Mouse (Mus musculus) liver, embryonic 14.5 days (tissue): ENCODE data around the gene Tnrc18. TPM values are rescaled to one million over a fixed set of nuclear protein-coding genes. Genes with fewer than 3 reads are reported as not detected.

ENCODE experiments used
- ATAC-seq: fragments of 200-750 bp; cut with Nextera tagmentation; 2 replicates; pipeline ENCODE4 v1.8.0; 2017; ENCODE audit warnings: moderate number of reproducible peaks, mild to moderate bottlenecking, moderate library complexity; ENCODE audit not compliant: insufficient read depth
- DNase-seq, 3 experiments: peaks; one replicate each; pipeline ENCODE4 v3.0.0-alpha.2; 2012 to 2013; ENCODE audit warnings: low read depth in 3 of 3, low spot score in 3 of 3
- H3K27ac ChIP-seq: fragments of 300-500 bp; sonication (generic); 2 replicates; pipeline ENCODE4 v1.5.1; 2014; ENCODE audit warnings: moderate library complexity, mild to moderate bottlenecking, control low read depth, inconsistent platforms
- H3K27me3 ChIP-seq: fragments of 300-500 bp; sonication (generic); 2 replicates; pipeline ENCODE4 v1.6.1; 2014; ENCODE audit warnings: mild to moderate bottlenecking, low read length, moderate library complexity; ENCODE audit not compliant: control insufficient read depth, insufficient read depth
- H3K36me3 ChIP-seq: fragments of 300-500 bp; sonication (generic); replicated peaks from 2 replicates; pipeline ENCODE4 v1.6.1; 2014; ENCODE audit warnings: low read depth; ENCODE audit not compliant: control insufficient read depth, insufficient read depth
- H3K4me1 ChIP-seq, 2 experiments: fragments of 200-500 bp in 1 of 2; fragments of 300-500 bp in 1 of 2; sonication (generic) in 1 of 2; replicated peaks; 2 replicates each; pipeline ENCODE4 v1.6.1; 2012 to 2014; ENCODE audit warnings: antibody characterized with exemption in 1 of 2, inconsistent platforms in 1 of 2, low read length in 1 of 2; ENCODE audit not compliant: control insufficient read depth in 2 of 2, insufficient read depth in 2 of 2
- H3K4me2 ChIP-seq: fragments of 300-500 bp; sonication (generic); 2 replicates; pipeline ENCODE4 v1.6.1; 2014; ENCODE audit warnings: low read depth, mild to moderate bottlenecking, control low read depth, moderate library complexity
- H3K4me3 ChIP-seq, 2 experiments: fragments of 200-500 bp in 1 of 2; fragments of 300-500 bp in 1 of 2; sonication (generic) in 1 of 2; 2 replicates each; pipeline ENCODE4 v1.5.1; 2012 to 2014; ENCODE audit warnings: low read depth in 2 of 2, low read length in 2 of 2, mild to moderate bottlenecking in 2 of 2, control low read depth in 1 of 2, inconsistent platforms in 1 of 2, moderate library complexity in 1 of 2; ENCODE audit not compliant: insufficient read depth in 1 of 2
- H3K9ac ChIP-seq: fragments of 300-500 bp; sonication (generic); replicated peaks from 2 replicates; pipeline ENCODE4 v1.6.1; 2014; ENCODE audit warnings: mild to moderate bottlenecking, control low read depth, moderate library complexity
- H3K9me3 ChIP-seq: fragments of 300-500 bp; sonication (generic); 2 replicates; pipeline ENCODE4 v1.6.1; 2016; ENCODE audit warnings: low read length, mixed read lengths; ENCODE audit not compliant: control insufficient read depth
- CTCF ChIP-seq: IDR thresholded peaks from 2 replicates; pipeline ENCODE4 v1.5.1; 2016; ENCODE audit warnings: antibody characterized with exemption, low read depth, control low read depth
- EP300 ChIP-seq: IDR thresholded peaks from 2 replicates; pipeline ENCODE4 v1.6.1; 2016; ENCODE audit warnings: antibody characterized with exemption, low read depth
- WGBS: fragments of 180-500 bp; shearing (Covaris S2); extraction: QIAGEN DNeasy Blood & Tissue Kit; methylation state at CpG from one replicate; pipeline ENCODE4 v1.1.7; 2014; ENCODE audit not compliant: insufficient replicate concordance; 5-methylcytosine and 5-hydroxymethylcytosine counted together
- polyA plus RNA-seq, 2 experiments: library from polyadenylated mRNA; depleted of rRNA in 1 of 2; stranded (reverse) in 1 of 2; unstranded in 1 of 2; fragments of >200 nt; fragmentation: Nextera tagmentation in 1 of 2; extraction: Ambion mirVana in 1 of 2; gene quantifications; 2 replicates each; pipeline versions ENCODE4 v1.2.1 to v1.2.3; 2012 to 2014

The Tnrc18 gene
- polyA plus RNA-seq, 2 experiments = 2.3 to 2.9 TPM

DNA sequence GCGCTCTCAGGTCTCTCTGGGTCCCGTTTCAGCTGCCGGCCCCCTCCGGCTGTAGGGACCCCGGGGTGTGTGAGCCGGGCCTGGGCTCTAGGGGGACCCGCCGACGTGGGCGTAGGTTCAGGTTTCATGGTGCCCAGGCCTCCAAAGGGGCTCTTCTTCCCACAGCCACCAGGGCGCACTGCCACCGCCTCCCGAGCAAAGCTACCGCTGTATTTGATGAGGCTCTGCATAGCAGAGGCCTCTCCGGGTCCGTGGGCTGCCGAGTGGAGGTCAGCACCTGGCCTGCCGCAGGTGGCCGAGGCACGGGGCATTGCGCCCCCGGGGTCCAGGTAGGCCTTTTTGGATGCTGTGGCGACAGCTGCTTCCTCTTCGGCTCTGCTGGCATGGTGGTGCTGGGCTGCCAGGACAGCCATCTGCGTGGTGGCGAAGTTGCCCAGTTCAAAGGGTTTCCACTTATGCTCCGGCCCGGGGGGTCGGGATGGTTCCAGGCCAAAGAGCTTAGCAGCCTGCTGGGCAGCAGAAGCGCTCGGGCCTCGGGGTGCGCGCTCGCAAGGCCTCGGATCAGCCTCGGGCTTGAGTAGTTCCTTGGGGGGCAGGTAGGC lies 30.1 kb downstream of the Tnrc18 start:
- Histone ChIP-seq H3K36me3 (peaks cover 7% of the 10 kb centered on the region), H3K4me2 (no peak overlapping the region), H3K27me3 (no peaks in the 10 kb centered on the region), H3K4me3 (no peak overlapping the region), H3K4me1 (no peaks in the 10 kb centered on the region), H3K9me3 (no peaks in the 10 kb centered on the region), H3K9ac (no peak overlapping the region), H3K27ac (no peak overlapping the region)
- 0 out of 2 replicates have a peak, but pooled peaks have one; percentile 14 for TF ChIP-seq CTCF
- TF ChIP-seq EP300 = no peak
- DNase-seq (no peak), ATAC-seq (no peak)
- 88% methylated on average over 37 of the region's 37 CpGs for WGBS

DNA sequence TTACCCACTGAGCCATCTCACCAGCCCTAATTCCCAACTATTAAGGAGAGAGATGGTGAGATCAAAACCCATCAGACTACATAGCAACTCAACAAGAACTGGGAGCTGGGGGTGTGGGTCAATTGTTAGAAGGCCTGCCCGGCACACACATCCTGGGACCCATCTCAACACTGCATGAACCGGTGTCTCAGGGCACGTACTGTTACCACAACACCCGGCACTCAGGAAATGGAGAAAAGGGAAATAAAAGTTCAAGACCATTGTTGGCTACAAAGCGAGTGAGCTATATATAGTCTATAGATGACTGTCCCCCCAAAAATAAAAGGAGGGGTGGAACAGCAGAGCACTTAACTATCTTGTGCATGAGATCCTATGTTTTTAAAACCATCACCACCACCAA lies 30.8 kb downstream of the Tnrc18 start:
- WGBS = 58% methylated on average over 5 of the region's 5 CpGs
- Histone ChIP-seq H3K36me3 (peaks cover 7% of the 10 kb centered on the region), H3K27ac (no peak overlapping the region), H3K9ac (no peak overlapping the region), H3K4me1 (no peaks in the 10 kb centered on the region), H3K9me3 (no peaks in the 10 kb centered on the region), H3K27me3 (no peaks in the 10 kb centered on the region), H3K4me2 (no peak overlapping the region), H3K4me3 (no peak overlapping the region)
- TF ChIP-seq EP300 (no peak), CTCF (no peak)
- ATAC-seq = no peak
- no peak for DNase-seq

DNA sequence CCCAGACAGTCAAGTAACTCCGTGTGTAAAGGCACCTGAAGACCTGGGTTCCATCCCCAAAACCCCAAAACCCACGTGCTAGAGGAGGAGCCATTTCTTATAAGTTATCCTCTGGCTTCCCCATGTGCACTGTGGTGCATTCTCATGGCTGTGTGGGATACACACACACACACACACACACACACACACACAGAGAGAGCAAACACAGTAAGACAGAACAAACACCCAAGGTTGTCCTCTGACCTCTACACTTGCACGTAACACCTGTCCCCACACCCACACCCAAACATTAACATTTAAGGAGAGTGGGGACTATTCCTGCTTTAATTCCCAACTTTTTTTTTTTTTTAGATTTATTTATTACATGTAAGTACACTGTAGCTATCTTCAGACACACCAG lies 31.2 kb downstream of the Tnrc18 start:
- 65% methylated on average over 3 of the region's 3 CpGs for WGBS
- no peaks in the 10 kb centered on the region for H3K9me3 ChIP-seq
- H3K27me3 ChIP-seq = no peaks in the 10 kb centered on the region
- H3K4me3 ChIP-seq = no peak overlapping the region
- H3K27ac ChIP-seq = no peak overlapping the region
- H3K9ac ChIP-seq = no peak overlapping the region
- no peak overlapping the region for H3K4me2 ChIP-seq
- ATAC-seq = no peak
- no peaks in the 10 kb centered on the region for H3K4me1 ChIP-seq
- TF ChIP-seq EP300 (no peak), CTCF (no peak)
- DNase-seq = no peak
- H3K36me3 ChIP-seq = peaks cover 7% of the 10 kb centered on the region

DNA sequence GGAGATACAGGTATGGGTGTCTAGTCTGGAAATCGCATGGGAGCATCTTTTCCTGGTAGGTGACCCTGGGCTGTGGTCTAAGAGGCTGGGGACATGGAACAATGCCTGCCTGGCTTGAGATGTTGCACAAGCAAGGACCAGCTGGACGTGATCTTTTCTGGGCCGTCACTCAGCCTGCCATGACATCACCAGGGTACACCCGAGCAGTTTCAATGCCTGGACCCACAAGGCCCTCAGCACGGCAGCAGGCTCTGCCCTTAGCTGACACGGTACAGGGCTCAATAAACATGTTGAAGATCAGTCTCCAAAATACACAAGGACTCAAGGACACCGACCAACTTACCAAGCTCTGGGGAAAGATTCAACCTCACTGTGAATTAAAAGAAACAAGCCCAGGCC lies 34.3 kb downstream of the Tnrc18 start:
- Histone ChIP-seq H3K36me3 (peaks cover 7% of the 10 kb centered on the region), H3K27ac (no peak overlapping the region), H3K4me2 (no peak overlapping the region), H3K4me1 (no peaks in the 10 kb centered on the region), H3K27me3 (no peaks in the 10 kb centered on the region), H3K9me3 (no peaks in the 10 kb centered on the region), H3K4me3 (no peak overlapping the region), H3K9ac (no peak overlapping the region)
- 60% methylated on average over 7 of the region's 7 CpGs for WGBS
- no peak for ATAC-seq
- no peak for DNase-seq
- TF ChIP-seq EP300 = no peak
- TF ChIP-seq CTCF = no peak

DNA sequence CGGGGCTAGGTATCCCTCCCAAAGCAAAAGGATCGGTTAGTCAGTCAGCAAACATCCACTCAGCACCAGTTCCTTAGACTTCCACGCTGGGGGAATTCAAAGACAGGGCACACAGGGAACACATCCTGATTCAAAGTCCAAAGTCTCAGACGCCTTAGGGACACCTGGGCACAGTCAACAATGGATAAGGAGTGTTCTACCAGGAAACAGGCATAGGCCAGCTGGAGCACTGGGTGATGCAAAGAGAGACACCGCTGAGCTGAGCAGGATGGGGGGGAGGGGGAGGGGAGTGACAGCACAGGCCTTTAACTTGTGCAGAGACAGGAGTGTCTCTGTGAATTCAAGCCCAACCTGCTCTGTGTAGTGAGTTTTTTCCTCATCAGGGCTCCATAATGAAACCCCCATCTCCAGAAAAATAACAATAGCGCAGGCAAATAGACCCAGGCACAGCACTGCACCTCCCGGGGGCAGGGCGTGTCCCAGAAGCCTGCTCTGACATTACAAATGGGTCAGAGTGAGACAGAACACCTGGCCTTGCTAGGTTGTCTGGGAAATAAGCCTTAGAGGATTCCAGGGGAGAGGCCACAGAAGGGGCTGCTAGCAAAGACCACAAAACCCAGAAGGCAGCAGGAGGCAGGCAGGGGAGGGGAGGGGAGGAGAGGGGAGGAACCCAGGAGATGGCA lies 34.9 kb downstream of the Tnrc18 start:
- H3K36me3 ChIP-seq = peaks cover 4% of the 10 kb centered on the region
- H3K4me2 ChIP-seq = no peak overlapping the region
- H3K27me3 ChIP-seq = no peaks in the 10 kb centered on the region
- TF ChIP-seq CTCF = no peak
- TF ChIP-seq EP300 = no peak
- no peak for DNase-seq
- no peak overlapping the region for H3K4me3 ChIP-seq
- no peaks in the 10 kb centered on the region for H3K9me3 ChIP-seq
- H3K9ac ChIP-seq = no peak overlapping the region
- no peak overlapping the region for H3K27ac ChIP-seq
- no peak for ATAC-seq
- 71% methylated on average over 8 of the region's 8 CpGs for WGBS
- no peaks in the 10 kb centered on the region for H3K4me1 ChIP-seq
